Mouse (Mus musculus): ENCODE data around the gene Wtap. TPM values are rescaled to one million over a fixed set of nuclear protein-coding genes. Genes with fewer than 3 reads are reported as not detected.
"Not testable (repeated sequence)": the region's sequence is repeated elsewhere in the genome, so short reads cannot be mapped to it uniquely, and the experiment has no call there.

The Wtap gene
- total RNA-seq (2014; fragmentation: Nextera tagmentation) (103 and 107 TPM in 2 replicates), total RNA-seq (2017) (150 and 173 TPM in 2 replicates), polyA plus RNA-seq (2012) (37.5 and 44.0 TPM in 2 replicates)

DNA sequence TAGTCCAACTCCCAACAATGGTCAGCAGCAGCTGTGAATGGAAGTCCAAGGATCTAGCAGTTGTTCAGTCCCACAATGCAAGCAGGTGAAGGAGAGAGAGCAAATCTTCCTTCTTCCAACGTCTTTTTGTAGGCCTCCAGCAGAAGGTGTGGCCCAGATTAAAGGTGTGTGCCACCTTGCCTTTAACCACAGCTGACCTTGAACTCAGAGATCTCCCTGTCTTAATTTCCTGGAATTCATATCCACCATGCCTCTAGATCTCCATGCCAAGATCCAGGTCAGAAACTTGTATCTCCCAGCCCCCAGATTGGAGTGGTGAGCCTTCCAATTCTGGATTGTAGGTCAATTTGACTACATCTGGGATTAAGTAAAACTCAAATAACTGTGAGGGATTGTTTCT is at the start of gene Wtap:
Wtap (minus strand) TSS at position 101 of the 400 bp plus-strand sequence.
- Histone ChIP-seq H3K4me3 (ENCODE audit: low read depth, low read length) (peak within 1 kb of the TSS; percentile 91), H3K27me3 (ENCODE audit: insufficient read depth, low read length) (no peaks in the 10 kb centered on the region), H3K36me3 (replicated peaks) (peaks cover 6% of the 10 kb centered on the region), H3K9me3 (replicated peaks) (no peaks in the 10 kb centered on the region), H3K4me1 (ENCODE audit: insufficient read depth, low read depth, low read length) (peaks cover 14% of the 10 kb centered on the region)
- ATAC-seq (ENCODE audit: extremely low read depth, insufficient number of reproducible peaks, low FRiP score, poor library complexity, severe bottlenecking) (no peak), DNase-seq (ENCODE audit: low spot score) (no peak)
- TF ChIP-seq CTCF (IDR thresholded peaks at IDR 0.05; ENCODE audit: low read depth, low read length), result no peak
- TF ChIP-seq GATA1 (IDR thresholded peaks at IDR 0.05; ENCODE audit: borderline replicate concordance, low read length), result no peak
- no peak for TF ChIP-seq GATA2 (IDR thresholded peaks at IDR 0.05; ENCODE audit: borderline replicate concordance, low read depth, low read length)
- no peak for TF ChIP-seq POLR2AphosphoS5 (IDR thresholded peaks at IDR 0.05; ENCODE audit: insufficient replicate concordance, low read depth, low read length)
- TF ChIP-seq TAL1 (conservative IDR thresholded peaks at IDR 0.05; ENCODE audit: low read depth, low read length), result no peak

DNA sequence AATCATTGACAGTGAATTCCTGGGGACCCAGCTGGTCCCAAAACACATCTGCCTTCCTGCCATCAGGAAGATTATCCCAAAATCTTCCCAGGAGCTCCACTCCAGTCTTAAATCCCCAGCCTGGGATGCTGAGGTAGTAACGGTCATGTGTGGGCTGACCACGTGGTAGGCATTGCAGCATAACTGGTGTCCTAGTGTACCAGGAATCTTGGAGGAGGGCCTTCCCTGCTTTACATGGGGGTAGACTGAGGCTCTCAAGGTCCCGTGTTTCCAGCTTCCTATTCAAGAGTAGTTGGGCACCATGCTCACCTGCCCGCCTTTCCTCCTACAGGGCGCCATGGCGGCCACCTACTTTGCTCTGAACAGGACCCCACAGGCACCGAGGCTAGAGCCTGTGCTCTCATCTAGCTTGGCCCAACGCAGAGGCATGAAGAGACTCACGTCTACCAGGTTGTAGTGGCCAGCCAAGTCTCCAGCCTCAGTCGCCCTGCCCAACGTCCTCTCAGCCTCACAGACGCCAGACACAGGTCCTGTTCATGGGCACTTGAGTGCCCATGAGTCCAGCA is 42.7 kb upstream of the Wtap start:
- ATAC-seq (ENCODE audit: extremely low read depth, insufficient number of reproducible peaks, low FRiP score, poor library complexity, severe bottlenecking); H3K9me3 ChIP-seq (replicated peaks); H3K36me3 ChIP-seq (replicated peaks); H3K4me1 ChIP-seq (ENCODE audit: insufficient read depth, low read depth, low read length); DNase-seq (ENCODE audit: low spot score); H3K4me3 ChIP-seq (ENCODE audit: low read depth, low read length); H3K27me3 ChIP-seq (ENCODE audit: insufficient read depth, low read length): not testable (repeated sequence)

DNA sequence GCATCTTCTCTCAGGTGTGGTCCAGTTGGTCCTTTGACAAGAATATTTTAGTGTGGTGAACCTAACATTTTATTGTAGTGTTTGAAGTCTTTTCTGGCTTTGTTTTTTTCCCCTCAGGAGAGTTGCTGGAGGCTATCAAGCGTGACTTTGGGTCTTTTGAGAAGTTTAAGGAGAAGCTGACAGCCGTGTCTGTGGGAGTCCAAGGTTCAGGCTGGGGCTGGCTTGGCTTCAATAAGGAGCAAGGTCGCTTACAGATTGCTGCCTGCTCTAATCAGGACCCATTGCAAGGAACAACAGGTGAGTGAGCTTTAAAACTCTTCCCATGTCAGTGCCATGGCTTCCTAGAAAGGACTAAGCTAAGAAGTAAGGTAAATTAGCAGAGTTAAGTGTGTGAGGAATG is 19.3 kb upstream of the Wtap start:
- Histone ChIP-seq H3K4me1 (ENCODE audit: insufficient read depth, low read depth, low read length) (peaks cover 7% of the 10 kb centered on the region), H3K4me3 (ENCODE audit: low read depth, low read length) (no peak overlapping the region), H3K27me3 (ENCODE audit: insufficient read depth, low read length) (no peaks in the 10 kb centered on the region), H3K9me3 (replicated peaks) (no peaks in the 10 kb centered on the region), H3K36me3 (replicated peaks) (peaks cover 59% of the 10 kb centered on the region)
- no peak for ATAC-seq (ENCODE audit: extremely low read depth, insufficient number of reproducible peaks, low FRiP score, poor library complexity, severe bottlenecking)
- TF ChIP-seq TAL1 (conservative IDR thresholded peaks at IDR 0.05; ENCODE audit: low read depth, low read length) (no peak), POLR2AphosphoS5 (IDR thresholded peaks at IDR 0.05; ENCODE audit: insufficient replicate concordance, low read depth, low read length) (no peak), GATA2 (IDR thresholded peaks at IDR 0.05; ENCODE audit: borderline replicate concordance, low read depth, low read length) (no peak), GATA1 (IDR thresholded peaks at IDR 0.05; ENCODE audit: borderline replicate concordance, low read length) (no peak), CTCF (IDR thresholded peaks at IDR 0.05; ENCODE audit: low read depth, low read length) (no peak)
- DNase-seq (ENCODE audit: low spot score), result no peak

DNA sequence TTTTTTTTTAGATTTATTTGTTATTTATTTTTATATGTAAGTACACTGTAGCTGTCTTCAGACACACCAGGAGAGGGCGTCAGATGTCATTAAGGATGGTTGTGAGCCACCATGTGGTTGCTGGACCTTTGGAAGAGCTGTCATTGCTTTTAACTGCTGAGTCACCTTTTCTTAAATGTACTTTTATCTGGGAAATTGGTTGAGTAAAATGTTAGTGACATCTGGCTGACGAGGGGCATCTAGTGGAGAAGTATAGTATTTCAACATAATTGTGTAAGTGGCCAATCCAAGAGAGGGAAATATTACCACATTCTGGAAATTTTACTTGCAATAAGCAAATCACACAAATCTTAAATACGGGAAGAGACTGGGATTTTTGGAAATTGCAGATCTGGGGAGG is 15.9 kb upstream of the Wtap start:
- Histone ChIP-seq H3K36me3 (replicated peaks) (peaks cover 44% of the 10 kb centered on the region), H3K4me1 (ENCODE audit: insufficient read depth, low read depth, low read length) (peaks cover 18% of the 10 kb centered on the region), H3K27me3 (ENCODE audit: insufficient read depth, low read length) (no peaks in the 10 kb centered on the region), H3K9me3 (replicated peaks) (0 out of 2 replicates have a peak, but pooled peaks cover 2% of the 10 kb centered on the region), H3K4me3 (ENCODE audit: low read depth, low read length) (no peak overlapping the region)
- DNase-seq (ENCODE audit: low spot score), result no peak
- no peak for TF ChIP-seq POLR2AphosphoS5 (IDR thresholded peaks at IDR 0.05; ENCODE audit: insufficient replicate concordance, low read depth, low read length)
- no peak for TF ChIP-seq CTCF (IDR thresholded peaks at IDR 0.05; ENCODE audit: low read depth, low read length)
- no peak for TF ChIP-seq GATA1 (IDR thresholded peaks at IDR 0.05; ENCODE audit: borderline replicate concordance, low read length)
- no peak for TF ChIP-seq TAL1 (conservative IDR thresholded peaks at IDR 0.05; ENCODE audit: low read depth, low read length)
- no peak for TF ChIP-seq GATA2 (IDR thresholded peaks at IDR 0.05; ENCODE audit: borderline replicate concordance, low read depth, low read length)
- ATAC-seq (ENCODE audit: extremely low read depth, insufficient number of reproducible peaks, low FRiP score, poor library complexity, severe bottlenecking), result 0 out of 2 replicates have a peak, but pooled peaks have one; percentile 18

DNA sequence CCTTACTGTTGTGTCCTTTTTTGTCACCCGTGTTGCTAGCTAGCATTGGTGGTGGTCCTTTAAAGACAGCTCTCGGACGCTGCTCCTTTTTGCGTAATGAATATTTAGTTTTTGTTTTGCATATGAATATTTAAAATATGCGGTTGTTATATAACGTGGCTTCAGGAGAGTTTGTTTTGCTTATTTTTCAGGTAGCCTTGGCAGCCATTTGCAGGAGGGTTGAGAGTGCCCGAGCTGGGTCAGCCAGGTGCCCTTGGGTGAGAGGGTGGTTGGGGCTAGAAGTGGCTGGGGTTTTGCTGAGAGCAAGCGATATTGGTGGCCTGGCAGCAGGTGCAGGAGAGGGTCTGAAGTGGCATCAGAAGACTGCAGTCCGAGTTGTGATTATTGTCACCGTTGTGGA is 14.6 kb upstream of the Wtap start:
- Histone ChIP-seq H3K36me3 (replicated peaks) (peaks cover 30% of the 10 kb centered on the region), H3K9me3 (replicated peaks) (0 out of 2 replicates have a peak, but pooled peaks cover 2% of the 10 kb centered on the region), H3K27me3 (ENCODE audit: insufficient read depth, low read length) (no peaks in the 10 kb centered on the region), H3K4me3 (ENCODE audit: low read depth, low read length) (peak overlapping the region; percentile 89), H3K4me1 (ENCODE audit: insufficient read depth, low read depth, low read length) (peaks cover 18% of the 10 kb centered on the region)
- DNase-seq (ENCODE audit: low spot score), result peak; percentile 19
- no peak for ATAC-seq (ENCODE audit: extremely low read depth, insufficient number of reproducible peaks, low FRiP score, poor library complexity, severe bottlenecking)
- TF ChIP-seq TAL1 (conservative IDR thresholded peaks at IDR 0.05; ENCODE audit: low read depth, low read length) (no peak), GATA2 (IDR thresholded peaks at IDR 0.05; ENCODE audit: borderline replicate concordance, low read depth, low read length) (no peak), GATA1 (IDR thresholded peaks at IDR 0.05; ENCODE audit: borderline replicate concordance, low read length) (no peak), POLR2AphosphoS5 (IDR thresholded peaks at IDR 0.05; ENCODE audit: insufficient replicate concordance, low read depth, low read length) (no peak)

DNA sequence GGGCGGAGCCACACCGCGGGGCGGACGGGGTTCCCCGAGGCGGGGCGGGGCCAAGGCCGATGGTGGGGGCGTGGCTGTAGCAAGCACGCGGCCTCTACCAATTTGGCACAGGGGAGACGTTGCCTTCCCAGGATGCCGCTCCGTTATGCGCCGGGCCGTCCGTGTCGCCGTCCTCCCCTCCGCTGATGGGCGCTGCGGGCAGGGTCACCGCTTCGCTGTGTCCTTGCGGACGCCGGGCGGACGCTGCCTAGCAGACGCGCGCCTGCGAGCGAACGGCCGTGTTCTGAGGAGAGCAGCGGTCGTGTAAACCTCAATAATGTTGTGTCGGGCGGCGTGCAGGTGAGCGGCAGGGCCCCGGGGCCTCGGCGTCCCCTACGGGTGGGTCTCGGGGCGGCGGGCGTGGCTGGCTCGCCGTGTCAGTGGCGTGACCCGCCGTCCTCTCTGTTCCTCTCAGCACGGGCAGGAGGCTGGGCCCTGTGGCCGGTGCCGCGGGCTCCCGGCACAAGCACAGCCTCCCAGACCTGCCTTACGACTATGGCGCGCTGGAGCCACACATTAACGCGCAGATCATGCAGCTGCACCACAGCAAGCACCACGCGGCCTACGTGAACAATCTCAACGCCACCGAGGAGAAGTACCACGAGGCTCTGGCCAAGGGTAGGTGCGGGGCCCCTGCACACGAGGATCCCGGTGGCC is 13.9 kb upstream of the Wtap start:
- Histone ChIP-seq H3K4me3 (ENCODE audit: low read depth, low read length) (peak overlapping the region; percentile 89), H3K9me3 (replicated peaks) (0 out of 2 replicates have a peak, but pooled peaks cover 2% of the 10 kb centered on the region), H3K36me3 (replicated peaks) (peaks cover 24% of the 10 kb centered on the region), H3K27me3 (ENCODE audit: insufficient read depth, low read length) (no peaks in the 10 kb centered on the region), H3K4me1 (ENCODE audit: insufficient read depth, low read depth, low read length) (peaks cover 18% of the 10 kb centered on the region)
- DNase-seq (ENCODE audit: low spot score) (peak; percentile 91), ATAC-seq (ENCODE audit: extremely low read depth, insufficient number of reproducible peaks, low FRiP score, poor library complexity, severe bottlenecking) (peak; percentile 92)
- no peak for TF ChIP-seq CTCF (IDR thresholded peaks at IDR 0.05; ENCODE audit: low read depth, low read length)
- TF ChIP-seq GATA2 (IDR thresholded peaks at IDR 0.05; ENCODE audit: borderline replicate concordance, low read depth, low read length), result no peak
- TF ChIP-seq POLR2AphosphoS5 (IDR thresholded peaks at IDR 0.05; ENCODE audit: insufficient replicate concordance, low read depth, low read length), result no peak
- TF ChIP-seq GATA1 (IDR thresholded peaks at IDR 0.05; ENCODE audit: borderline replicate concordance, low read length), result no peak
- TF ChIP-seq TAL1 (conservative IDR thresholded peaks at IDR 0.05; ENCODE audit: low read depth, low read length), result no peak
